Mouse (Mus musculus): ENCODE measurements around the gene Ttll1. TPM values are rescaled to one million over a fixed set of nuclear protein-coding genes. Genes with fewer than 3 reads are reported as not detected.

The Ttll1 gene
- 13.9 TPM for polyA plus RNA-seq (2017; shearing (Covaris generic))

DNA sequence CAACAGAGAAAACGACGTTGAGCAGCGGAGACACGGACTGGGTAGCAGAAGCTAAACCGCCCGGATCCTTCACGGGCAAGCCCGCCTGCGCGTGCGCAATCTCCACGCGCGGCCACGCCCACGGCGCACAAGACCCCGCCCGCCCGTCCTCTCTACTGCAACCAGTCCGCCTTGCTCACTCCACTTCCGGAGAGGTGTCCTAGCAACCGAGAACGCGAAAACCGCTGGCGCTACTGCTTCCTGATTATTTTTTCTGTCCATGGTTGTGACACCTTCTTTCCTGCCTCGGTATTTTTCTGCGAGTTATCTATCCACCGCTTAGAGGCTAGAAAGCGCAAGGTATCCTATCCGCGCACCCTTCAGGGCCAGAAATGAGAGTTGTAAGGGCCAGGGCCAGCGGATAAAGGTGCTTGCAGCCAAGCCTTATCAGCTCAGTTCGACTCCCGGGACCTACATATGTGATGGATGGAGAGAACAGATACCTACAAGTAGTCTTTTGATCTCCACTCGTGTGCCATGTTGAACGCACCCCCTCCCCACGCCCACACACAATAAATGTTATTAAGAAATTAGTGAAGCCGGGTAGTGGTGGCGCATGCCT is at the start of gene Ttll1:
TSS of gene Ttll1 (minus strand) at position 89 of the 601 bp plus-strand sequence.

DNA sequence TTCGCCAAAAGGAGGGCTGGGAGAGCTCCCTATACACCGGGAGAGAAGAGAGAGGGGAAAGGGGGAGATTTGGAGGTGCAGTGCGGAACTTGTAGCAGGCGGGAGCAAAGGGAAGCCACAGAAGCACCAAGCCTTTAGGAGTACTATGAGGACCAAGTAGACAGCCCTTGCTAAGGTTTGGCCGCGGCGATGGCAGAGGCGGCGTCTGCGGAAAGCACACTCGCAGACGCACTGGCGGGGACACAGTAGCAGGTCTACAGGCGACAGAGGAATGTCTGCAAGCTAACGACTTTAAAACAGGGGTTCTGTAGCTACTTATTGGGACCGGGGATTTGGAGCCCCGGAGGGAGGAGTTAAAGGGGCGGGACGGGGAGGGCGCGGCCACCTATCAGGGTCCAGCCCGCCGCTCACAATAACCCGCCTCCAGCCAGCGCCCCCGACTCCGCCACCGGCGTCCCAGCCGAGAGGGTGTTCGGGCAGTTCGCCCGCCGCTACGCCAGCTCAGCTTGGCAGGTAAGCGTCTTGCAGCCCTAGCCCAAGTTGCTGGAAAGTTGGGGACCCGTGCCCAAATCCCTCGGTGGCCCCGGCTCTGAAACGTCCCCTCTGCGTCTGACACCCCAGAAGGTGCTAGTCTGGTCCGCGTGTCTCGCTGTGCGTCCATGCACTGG is 15.9 kb upstream of the Ttll1 start, which contains the start of gene Bik:
TSS of gene Bik (plus strand) at position 439 of the 668 bp plus-strand sequence.

GRCm38 (mm10) chr15:83464083-83464904 is 46.4 kb downstream of the Ttll1 start, which contains the start of gene Pacsin2:
Gene Pacsin2, minus strand, starts transcription at chr15:83464606.

Other genes with a start within 250 kb of the Ttll1 start
- gene Arfgap3, start 160.6 kb downstream of the Ttll1 start, polyA plus RNA-seq (2017; shearing (Covaris generic)): 15.5 TPM
- gene Pacsin2, start 46.3 kb downstream of the Ttll1 start, polyA plus RNA-seq (2017; shearing (Covaris generic)): 37.6 TPM
- gene Bik, start 16.0 kb upstream of the Ttll1 start, polyA plus RNA-seq (2017; shearing (Covaris generic)): 2.4 TPM
- 457 TPM for gene Tspo, start 52.7 kb upstream of the Ttll1 start, polyA plus RNA-seq (2017; shearing (Covaris generic))
- gene Mcat, start 52.9 kb upstream of the Ttll1 start, polyA plus RNA-seq (2017; shearing (Covaris generic)): 3.3 TPM
- 17.8 TPM for gene Ttll12, start 84.3 kb upstream of the Ttll1 start, polyA plus RNA-seq (2017; shearing (Covaris generic))
- gene Scube1, start 214.1 kb upstream of the Ttll1 start, polyA plus RNA-seq (2017; shearing (Covaris generic)): not detected

Measured in CD4-positive, CD25-positive, alpha-beta regulatory T cell, adult 9 weeks (primary cell).